ENCODE assay signal across 8 mouse cellular contexts in genomic region chr3:87616354-87616753, GRCm38 (mm10). TPM values are rescaled to one million over a fixed set of nuclear protein-coding genes. Genes with fewer than 3 reads are reported as not detected.
A peak's percentile ranks its signal among the peaks of the same experiment; 100 is the strongest.
DNase-seq lines count a peak whose midpoint lies in the region; ATAC-seq lines count a peak whose summit lies in the region.

No protein-coding gene starts in this region.

- ATAC-seq in megakaryocyte, adult 5-6 weeks (ENCODE audit: poor library complexity, severe bottlenecking) = no peak
- no peak for ATAC-seq in lung, embryonic 15.5 days (ENCODE audit: borderline replicate concordance, extremely low read depth, low FRiP score, low TSS enrichment)
- ATAC-seq in stomach, embryonic 16.5 days (ENCODE audit: insufficient read depth, low FRiP score) = no peak

- peaks cover 16% of the 10 kb centered on the region for H3K4me1 ChIP-seq in megakaryocyte, embryonic 14.5 days
- peaks cover 40% of the 10 kb centered on the region for H3K4me1 ChIP-seq in lung, embryonic 15.5 days
- H3K4me1 ChIP-seq in stomach, embryonic 16.5 days (ENCODE audit: control insufficient read depth, insufficient read depth, low read length) = peaks cover 26% of the 10 kb centered on the region

- DNase-seq in adrenal gland, postnatal 10 days = peak; percentile 6
- no peak for DNase-seq in adrenal gland, postnatal 25 days
- DNase-seq in gastrocnemius, adult 8-10 months (ENCODE audit: low spot score in 2 of 2) = no peak
- DNase-seq in ovary, postnatal 10 days (ENCODE audit: low spot score) = no peak

- H3K4me2 ChIP-seq in lung, embryonic 15.5 days = peak overlapping the region; percentile 80
- peak overlapping the region; percentile 58 for H3K4me2 ChIP-seq in stomach, embryonic 16.5 days (ENCODE audit: low read depth, low read length)

- 47% methylated on average over 4 of the region's 4 CpGs for WGBS in lung, embryonic 15.5 days
- WGBS in stomach, embryonic 16.5 days = 52% methylated on average over 4 of the region's 4 CpGs

- H3K27ac ChIP-seq in lung, embryonic 15.5 days = peak overlapping the region; percentile 91
- H3K27ac ChIP-seq in stomach, embryonic 16.5 days (ENCODE audit: low read length) = no peak overlapping the region

- peaks cover 62% of the 10 kb centered on the region for H3K27me3 ChIP-seq in megakaryocyte, embryonic 14.5 days (replicated peaks)
- H3K27me3 ChIP-seq in lung, embryonic 15.5 days = no peaks in the 10 kb centered on the region
- H3K27me3 ChIP-seq in stomach, embryonic 16.5 days (ENCODE audit: control insufficient read depth, insufficient read depth, low read length) = no peaks in the 10 kb centered on the region

- no peaks in the 10 kb centered on the region; the same call in 1 of the 2 replicates for H3K9me3 ChIP-seq in megakaryocyte, embryonic 14.5 days
- no peaks in the 10 kb centered on the region for H3K9me3 ChIP-seq in lung, embryonic 15.5 days
- no peaks in the 10 kb centered on the region for H3K9me3 ChIP-seq in stomach, embryonic 16.5 days (replicated peaks; ENCODE audit: control insufficient read depth, low read length)

- no peak overlapping the region for H3K9ac ChIP-seq in lung, embryonic 15.5 days
- 0 out of 2 replicates have a peak overlapping the region, but pooled peaks have one; percentile 88 for H3K9ac ChIP-seq in stomach, embryonic 16.5 days (ENCODE audit: low read length)

- peak overlapping the region; percentile 94 for H3K4me3 ChIP-seq in megakaryocyte, embryonic 14.5 days (replicated peaks)
- H3K4me3 ChIP-seq in lung, embryonic 15.5 days = peak overlapping the region; percentile 81; the same call in 1 of the 2 replicates
- no peak overlapping the region for H3K4me3 ChIP-seq in stomach, embryonic 16.5 days (replicated peaks; ENCODE audit: low read length)

- H3K36me3 ChIP-seq in megakaryocyte, embryonic 14.5 days (replicated peaks; ENCODE audit: low read length) = no peaks in the 10 kb centered on the region
- H3K36me3 ChIP-seq in lung, embryonic 15.5 days = no peaks in the 10 kb centered on the region
- no peaks in the 10 kb centered on the region for H3K36me3 ChIP-seq in stomach, embryonic 16.5 days (ENCODE audit: control insufficient read depth, insufficient read depth, low read length)

RNA-seq across cellular contexts. Expression of gene Arhgef11, which starts 1.0 kb away (rescaled TPM):
- 10 to 100 TPM; 32.7 to 34.9 TPM for total RNA-seq in adrenal gland, postnatal 10 days (2021)
- total RNA-seq in adrenal gland, postnatal 25 days (2021) = 40.4 and 44.2 TPM in 2 replicates
- 0.43 and 1.4 TPM in 2 replicates for polyA plus RNA-seq in megakaryocyte, embryonic 14.5 days (2012; ENCODE audit: insufficient read depth, low replicate concordance)
- total RNA-seq in megakaryocyte, adult 5-6 weeks (2015) = 18.9 and 20.3 TPM in 2 replicates
- 14.1 and 19.8 TPM in 2 replicates for total RNA-seq in megakaryocyte, adult 5-6 weeks (2017)
- polyA plus RNA-seq in lung, embryonic 15.5 days (2015; fragmentation: Nextera tagmentation; extraction: Ambion mirVana) = 18.0 TPM in 2 replicates
- 14.7 and 16.7 TPM in 2 replicates for polyA plus RNA-seq in stomach, embryonic 16.5 days (2015; fragmentation: Nextera tagmentation; extraction: Ambion mirVana)
- 10 to 100 TPM; 16.5 to 20.9 (median 18.5) TPM for total RNA-seq in gastrocnemius, adult 8-10 months (2022)
